Mouse (Mus musculus) embryonic facial prominence, embryonic 12.5 days (tissue): ENCODE results near the gene Ctsk. TPM values are rescaled to one million over a fixed set of nuclear protein-coding genes. Genes with fewer than 3 reads are reported as not detected.

Experiments used
- ATAC-seq: fragments of 200-750 bp; cut with Nextera tagmentation; 2 replicates; pipeline ENCODE4 v1.8.0; 2017; ENCODE audit not compliant: insufficient number of reproducible peaks, insufficient read depth, low FRiP score, low TSS enrichment
- H3K27ac ChIP-seq: fragments of 300-500 bp; sonication (generic); 2 replicates; pipeline ENCODE4 v1.5.1; 2016; ENCODE audit warnings: mild to moderate bottlenecking
- H3K27me3 ChIP-seq: fragments of 300-500 bp; sonication (generic); 2 replicates; pipeline ENCODE4 v1.6.1; 2016; ENCODE audit warnings: mild to moderate bottlenecking, moderate library complexity
- H3K36me3 ChIP-seq: fragments of 300-500 bp; sonication (generic); 2 replicates; pipeline ENCODE4 v1.6.1; 2016; ENCODE audit warnings: mild to moderate bottlenecking
- H3K4me1 ChIP-seq: fragments of 300-500 bp; sonication (generic); 2 replicates; pipeline ENCODE4 v1.6.1; 2016
- H3K4me2 ChIP-seq: fragments of 300-500 bp; sonication (generic); replicated peaks from 2 replicates; pipeline ENCODE4 v1.6.1; 2016; ENCODE audit warnings: mild to moderate bottlenecking, moderate library complexity
- H3K4me3 ChIP-seq: fragments of 300-500 bp; sonication (generic); 2 replicates; pipeline ENCODE4 v1.5.1; 2016; ENCODE audit warnings: mild to moderate bottlenecking
- H3K9ac ChIP-seq: fragments of 300-500 bp; sonication (generic); 2 replicates; pipeline ENCODE4 v1.6.1; 2016; ENCODE audit warnings: mild to moderate bottlenecking, moderate library complexity
- H3K9me3 ChIP-seq: fragments of 300-500 bp; sonication (generic); 2 replicates; pipeline ENCODE4 v1.6.1; 2016; ENCODE audit warnings: mild to moderate bottlenecking, moderate library complexity
- WGBS: fragments of 180-500 bp; shearing (Covaris S2); methylation state at CpG from one replicate; pipeline ENCODE4 v1.1.7; 2016; 5-methylcytosine and 5-hydroxymethylcytosine counted together
- polyA plus RNA-seq: library from polyadenylated mRNA; unstranded; fragments of >200 nt; fragmentation: Nextera tagmentation; extraction: Ambion mirVana; gene quantifications from 2 replicates; pipeline ENCODE4 v1.2.1, GENCODE M21; 2016

Ctsk gene
- 20.2 and 25.7 TPM in 2 replicates for polyA plus RNA-seq

DNA sequence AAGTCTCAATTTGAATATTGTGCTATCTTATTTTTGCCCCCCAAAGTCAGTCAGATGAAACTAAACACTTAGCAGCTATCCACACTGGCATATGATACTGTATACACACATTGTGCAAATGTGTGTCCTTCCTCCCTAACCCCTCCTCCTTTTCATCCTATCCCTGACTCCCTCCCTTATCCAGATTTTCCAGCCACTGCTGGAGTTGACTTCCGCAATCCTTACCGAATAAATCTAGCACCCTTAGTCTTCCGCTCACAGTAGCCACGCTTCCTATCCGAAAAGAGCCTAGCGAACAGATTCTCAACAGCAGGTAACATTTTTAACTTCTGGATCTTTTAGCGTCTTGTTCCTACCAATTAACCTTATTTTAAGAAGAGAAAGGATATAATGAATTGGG is at the start of gene Ctsk:
Ctsk (plus strand) TSS at position 233 of the 400 bp plus-strand sequence.
- H3K4me3 ChIP-seq: peak within 1 kb of the TSS; percentile 28
- WGBS: 57% methylated on average over 7 of the region's 7 CpGs
- H3K4me1 ChIP-seq: peaks cover 17% of the 10 kb centered on the region; the same call in 1 of the 2 replicates
- ATAC-seq: no peak
- no peaks in the 10 kb centered on the region for H3K9me3 ChIP-seq
- peak within 1 kb of the TSS; percentile 39 for H3K9ac ChIP-seq
- no peaks in the 10 kb centered on the region for H3K27me3 ChIP-seq
- H3K27ac ChIP-seq: peak within 1 kb of the TSS; percentile 87
- peaks cover 18% of the 10 kb centered on the region for H3K36me3 ChIP-seq
- peak within 1 kb of the TSS; percentile 48 for H3K4me2 ChIP-seq

DNA sequence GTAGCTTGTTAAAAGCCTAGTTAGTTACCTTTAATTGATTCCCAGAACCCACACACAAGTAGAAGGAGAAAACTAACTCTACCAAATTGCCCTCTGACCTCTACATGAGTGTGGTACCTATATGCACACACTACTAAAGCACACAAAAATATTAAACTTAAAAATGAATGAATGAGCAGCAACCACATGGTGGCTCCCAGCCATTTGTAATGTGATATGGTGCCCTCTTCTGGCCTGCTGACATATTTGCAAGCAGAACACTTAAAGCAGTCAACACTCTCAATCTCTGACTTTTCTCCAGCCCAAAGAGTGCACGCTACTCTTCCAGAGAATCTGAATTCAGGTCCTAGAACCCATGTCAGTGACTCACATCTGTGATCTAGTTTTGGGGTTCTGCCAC is 48.6 kb upstream of the Ctsk start:
- 62% methylated on average over 1 of the region's 1 CpGs for WGBS
- Histone ChIP-seq H3K27me3 (no peaks in the 10 kb centered on the region), H3K9ac (no peak overlapping the region), H3K4me1 (no peaks in the 10 kb centered on the region), H3K4me2 (no peak overlapping the region), H3K4me3 (no peak overlapping the region), H3K36me3 (peaks cover 32% of the 10 kb centered on the region), H3K27ac (no peak overlapping the region), H3K9me3 (no peaks in the 10 kb centered on the region)
- no peak for ATAC-seq

- Histone ChIP-seq H3K36me3 (peaks cover 32% of the 10 kb centered on the region), H3K4me2 (no peak overlapping the region), H3K4me1 (no peaks in the 10 kb centered on the region), H3K27me3 (no peaks in the 10 kb centered on the region), H3K27ac (no peak overlapping the region), H3K9ac (no peak overlapping the region), H3K9me3 (no peaks in the 10 kb centered on the region), H3K4me3 (no peak overlapping the region)
- ATAC-seq: no peak
- 96% methylated on average over 3 of the region's 3 CpGs for WGBS
Observed at GRCm38 (mm10) chr3:95450915-95451314, 48.1 kb upstream of the Ctsk start.

GRCm38 (mm10) chr3:95456367-95456766 is 42.7 kb upstream of the Ctsk start:
- ATAC-seq: no peak
- peaks cover 36% of the 10 kb centered on the region for H3K36me3 ChIP-seq

GRCm38 (mm10) chr3:95457758-95458157 is 41.3 kb upstream of the Ctsk start:
- 74% methylated on average over 3 of the region's 3 CpGs for WGBS
- Histone ChIP-seq H3K4me1 (no peaks in the 10 kb centered on the region), H3K27me3 (no peaks in the 10 kb centered on the region), H3K9ac (no peak overlapping the region), H3K4me3 (no peak overlapping the region), H3K27ac (no peak overlapping the region), H3K36me3 (peaks cover 37% of the 10 kb centered on the region), H3K4me2 (no peak overlapping the region), H3K9me3 (no peaks in the 10 kb centered on the region)
- ATAC-seq: no peak

More at GRCm38 (mm10) chr3:95456367-95456766, 42.7 kb upstream of the Ctsk start:
- H3K9me3 ChIP-seq: no peaks in the 10 kb centered on the region
- H3K4me2 ChIP-seq: no peak overlapping the region
- H3K9ac ChIP-seq: no peak overlapping the region
- no peaks in the 10 kb centered on the region for H3K4me1 ChIP-seq
- no peaks in the 10 kb centered on the region for H3K27me3 ChIP-seq
- 99% methylated on average over 5 of the region's 5 CpGs for WGBS
- no peak overlapping the region for H3K4me3 ChIP-seq
- no peak overlapping the region for H3K27ac ChIP-seq

DNA sequence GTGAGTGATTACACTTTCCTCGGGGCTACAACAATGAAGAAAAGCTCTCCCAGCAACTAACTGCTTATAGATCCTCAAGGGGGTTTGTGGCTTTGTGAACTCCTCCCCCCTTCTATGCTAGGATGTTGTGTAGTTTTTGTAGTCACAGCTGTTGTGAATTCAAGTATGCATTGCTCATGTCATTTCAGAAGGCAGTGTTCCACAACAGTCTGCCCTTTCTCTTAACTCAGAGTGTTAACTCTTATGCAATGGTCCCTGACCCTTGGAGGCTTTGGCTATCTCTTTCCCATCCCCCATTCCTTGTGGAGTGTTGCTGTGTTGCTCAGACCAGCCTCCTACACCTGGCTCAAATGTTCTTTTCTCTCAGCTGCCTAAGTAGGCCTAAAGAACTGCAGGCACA is 39.7 kb upstream of the Ctsk start:
- Histone ChIP-seq H3K36me3 (peaks cover 25% of the 10 kb centered on the region), H3K4me2 (no peak overlapping the region), H3K4me1 (no peaks in the 10 kb centered on the region), H3K9ac (no peak overlapping the region), H3K27ac (no peak overlapping the region), H3K4me3 (no peak overlapping the region), H3K9me3 (no peaks in the 10 kb centered on the region), H3K27me3 (no peaks in the 10 kb centered on the region)
- 74% methylated on average over 1 of the region's 1 CpGs for WGBS
- ATAC-seq: no peak

DNA sequence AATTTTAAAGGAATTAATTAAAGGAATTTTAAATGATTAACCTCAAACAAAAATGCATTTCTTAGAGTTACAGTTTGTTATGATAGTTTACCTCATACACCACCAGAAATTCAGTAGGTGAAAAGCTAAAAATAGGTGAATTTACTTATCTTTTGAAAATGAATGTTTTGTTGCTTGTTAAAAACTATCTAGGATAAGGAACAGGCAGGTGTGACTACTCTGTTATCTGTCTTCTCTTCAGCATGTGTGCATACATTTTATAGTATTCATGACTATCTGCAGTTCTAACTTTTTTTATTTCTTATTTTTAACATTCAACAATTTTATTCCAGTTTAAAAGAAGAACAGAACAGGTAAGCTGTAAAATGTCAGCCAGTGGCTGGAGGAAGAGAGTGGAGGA is 35.2 kb upstream of the Ctsk start:
- peaks cover 25% of the 10 kb centered on the region for H3K36me3 ChIP-seq
- H3K9ac ChIP-seq: no peak overlapping the region
- no peak overlapping the region for H3K4me3 ChIP-seq
- no peaks in the 10 kb centered on the region for H3K27me3 ChIP-seq
- no peak overlapping the region for H3K4me2 ChIP-seq
- no peaks in the 10 kb centered on the region for H3K9me3 ChIP-seq
- ATAC-seq: no peak
- no peaks in the 10 kb centered on the region for H3K4me1 ChIP-seq
- no peak overlapping the region for H3K27ac ChIP-seq

DNA sequence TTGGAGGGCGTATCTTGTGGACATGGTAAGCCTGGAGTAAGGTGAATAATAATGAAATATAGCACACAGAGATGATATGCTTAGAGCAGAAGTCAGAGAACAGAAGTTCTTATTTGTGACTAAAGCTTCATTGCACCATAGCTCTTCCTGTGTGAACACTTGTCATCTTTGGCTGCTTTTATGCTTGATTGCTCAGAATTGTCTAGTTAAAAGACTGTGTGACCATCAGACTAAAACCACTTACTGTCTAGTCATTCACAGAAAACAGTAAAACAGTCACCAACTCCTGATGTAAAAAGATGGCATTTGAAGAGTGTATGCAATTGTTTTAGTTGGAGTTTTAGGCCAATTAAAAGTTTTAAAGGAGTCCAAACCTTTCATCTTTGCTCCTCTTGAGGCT is 20.1 kb upstream of the Ctsk start:
- Histone ChIP-seq H3K9ac (no peak overlapping the region), H3K36me3 (peaks cover 63% of the 10 kb centered on the region), H3K27ac (no peak overlapping the region), H3K4me1 (no peaks in the 10 kb centered on the region), H3K4me2 (no peak overlapping the region), H3K27me3 (no peaks in the 10 kb centered on the region), H3K4me3 (no peak overlapping the region), H3K9me3 (no peaks in the 10 kb centered on the region)
- 100% methylated on average over 1 of the region's 1 CpGs for WGBS
- no peak for ATAC-seq

- 80% methylated on average over 2 of the region's 2 CpGs for WGBS
Observed at GRCm38 (mm10) chr3:95486421-95486820, 12.6 kb upstream of the Ctsk start.

GRCm38 (mm10) chr3:95488679-95489078 is 10.4 kb upstream of the Ctsk start:
- Histone ChIP-seq H3K9me3 (no peaks in the 10 kb centered on the region), H3K4me1 (peaks cover 1% of the 10 kb centered on the region; the same call in 1 of the 2 replicates), H3K36me3 (peaks cover 58% of the 10 kb centered on the region), H3K4me3 (no peak overlapping the region), H3K9ac (no peak overlapping the region), H3K27ac (no peak overlapping the region), H3K27me3 (no peaks in the 10 kb centered on the region), H3K4me2 (no peak overlapping the region)
- no peak for ATAC-seq
- WGBS: 88% methylated on average over 3 of the region's 3 CpGs

More at GRCm38 (mm10) chr3:95486421-95486820, 12.6 kb upstream of the Ctsk start:
- H3K4me3 ChIP-seq: no peak overlapping the region
- H3K27ac ChIP-seq: no peak overlapping the region
- no peak overlapping the region for H3K4me2 ChIP-seq
- H3K9ac ChIP-seq: no peak overlapping the region
- H3K27me3 ChIP-seq: no peaks in the 10 kb centered on the region
- no peaks in the 10 kb centered on the region for H3K4me1 ChIP-seq
- no peak for ATAC-seq
- H3K9me3 ChIP-seq: no peaks in the 10 kb centered on the region
- peaks cover 59% of the 10 kb centered on the region for H3K36me3 ChIP-seq

GRCm38 (mm10) chr3:95490238-95490637 is 8.8 kb upstream of the Ctsk start:
- Histone ChIP-seq H3K9me3 (no peaks in the 10 kb centered on the region), H3K4me3 (no peak overlapping the region), H3K4me1 (peaks cover 6% of the 10 kb centered on the region; the same call in 1 of the 2 replicates), H3K36me3 (peaks cover 66% of the 10 kb centered on the region), H3K4me2 (no peak overlapping the region), H3K9ac (no peak overlapping the region), H3K27me3 (no peaks in the 10 kb centered on the region), H3K27ac (no peak overlapping the region)
- WGBS: 92% methylated on average over 2 of the region's 2 CpGs
- ATAC-seq: no peak

- Histone ChIP-seq H3K4me3 (no peak overlapping the region), H3K9ac (no peak overlapping the region), H3K9me3 (no peaks in the 10 kb centered on the region), H3K4me2 (no peak overlapping the region; the same call in 1 of the 2 replicates), H3K27me3 (no peaks in the 10 kb centered on the region), H3K27ac (peak overlapping the region; percentile 79), H3K36me3 (peaks cover 41% of the 10 kb centered on the region), H3K4me1 (peaks cover 13% of the 10 kb centered on the region; the same call in 1 of the 2 replicates)
- ATAC-seq: peak; percentile 52; the same call in 1 of the 2 replicates
- WGBS: 36% methylated on average over 6 of the region's 6 CpGs
Observed at GRCm38 (mm10) chr3:95494342-95494741, 4.7 kb upstream of the Ctsk start.
